Mouse (Mus musculus) hindbrain, embryonic 11.5 days (tissue): Measurements from ENCODE around the gene Ptpn7. TPM values are rescaled to one million over a fixed set of nuclear protein-coding genes. Genes with fewer than 3 reads are reported as not detected.
A peak's percentile ranks its signal among the peaks of the same experiment; 100 is the strongest.
"Not testable (repeated sequence)": the region's sequence is repeated elsewhere in the genome, so short reads cannot be mapped to it uniquely, and the experiment has no call there.

Experiments
- ATAC-seq: fragments of 200-750 bp; cut with Nextera tagmentation; 2 replicates; pipeline ENCODE4 v1.8.0; 2017; ENCODE audit warnings: mild to moderate bottlenecking, moderate TSS enrichment, moderate library complexity; ENCODE audit not compliant: low FRiP score
- DNase-seq: peaks from one replicate; pipeline ENCODE4 v3.0.0-alpha.2; 2015; ENCODE audit warnings: low spot score
- H3K27ac ChIP-seq: fragments of 300-500 bp; sonication (generic); 2 replicates; pipeline ENCODE4 v1.5.1; 2014; ENCODE audit warnings: mild to moderate bottlenecking, low read depth, low read length
- H3K27me3 ChIP-seq: fragments of 300-500 bp; sonication (generic); 2 replicates; pipeline ENCODE4 v1.6.1; 2014; ENCODE audit warnings: mild to moderate bottlenecking, low read length, moderate library complexity, mixed read lengths; ENCODE audit not compliant: control insufficient read depth, insufficient read depth
- H3K36me3 ChIP-seq: fragments of 300-500 bp; sonication (generic); 2 replicates; pipeline ENCODE4 v1.6.1; 2014; ENCODE audit warnings: mild to moderate bottlenecking, low read length, moderate library complexity, mixed read lengths; ENCODE audit not compliant: control insufficient read depth, insufficient read depth
- H3K4me1 ChIP-seq: fragments of 300-500 bp; sonication (generic); replicated peaks from 2 replicates; pipeline ENCODE4 v1.6.1; 2014; ENCODE audit warnings: low read length, mixed read lengths; ENCODE audit not compliant: control insufficient read depth, insufficient read depth
- H3K4me2 ChIP-seq: fragments of 300-500 bp; sonication (generic); replicated peaks from 2 replicates; pipeline ENCODE4 v1.6.1; 2014; ENCODE audit warnings: mild to moderate bottlenecking, low read depth, low read length
- H3K4me3 ChIP-seq: fragments of 300-500 bp; sonication (generic); 2 replicates; pipeline ENCODE4 v1.5.1; 2014; ENCODE audit warnings: low read depth, low read length
- H3K9ac ChIP-seq: fragments of 300-500 bp; sonication (generic); 2 replicates; pipeline ENCODE4 v1.6.1; 2014; ENCODE audit warnings: low read depth, low read length
- H3K9me3 ChIP-seq: fragments of 300-500 bp; sonication (generic); 2 replicates; pipeline ENCODE4 v1.6.1; 2016; ENCODE audit warnings: low read length; ENCODE audit not compliant: control insufficient read depth
- WGBS: fragments of 180-500 bp; shearing (Covaris S2); extraction: QIAGEN DNeasy Blood & Tissue Kit; methylation state at CpG from one replicate; pipeline ENCODE4 v1.1.7; 2014; 5-methylcytosine and 5-hydroxymethylcytosine counted together
- polyA plus RNA-seq: library from polyadenylated mRNA; unstranded; fragments of >200 nt; fragmentation: Nextera tagmentation; extraction: Ambion mirVana; gene quantifications from 2 replicates; pipeline ENCODE4 v1.2.1, GENCODE M21; 2014

The Ptpn7 gene
- polyA plus RNA-seq, 1 experiment from 2014 or later: 2.1 TPM

- Histone ChIP-seq H3K36me3 (no peaks in the 10 kb centered on the region), H3K9me3 (no peaks in the 10 kb centered on the region), H3K4me1 (no peaks in the 10 kb centered on the region), H3K27ac (no peak overlapping the region), H3K9ac (no peak overlapping the region), H3K4me3 (no peak overlapping the region), H3K27me3 (no peaks in the 10 kb centered on the region; the same call in 1 of the 2 replicates), H3K4me2 (no peak overlapping the region)
- no peak for DNase-seq
- 88% methylated on average over 11 of the region's 11 CpGs for WGBS
- no peak for ATAC-seq
These were observed 36.2 kb upstream of the Ptpn7 start for GRCm38 (mm10) chr1:135096312-135096711.

GRCm38 (mm10) chr1:135097441-135097840, 35.1 kb upstream of the Ptpn7 start:
- H3K27me3 ChIP-seq: no peaks in the 10 kb centered on the region; the same call in none of the 2 replicates
- H3K27ac ChIP-seq: no peak overlapping the region
- 91% methylated on average over 6 of the region's 6 CpGs for WGBS
- no peak overlapping the region for H3K9ac ChIP-seq
- ATAC-seq (no peak), DNase-seq (no peak)
- no peaks in the 10 kb centered on the region for H3K36me3 ChIP-seq
- H3K4me2 ChIP-seq: no peak overlapping the region
- H3K4me1 ChIP-seq: no peaks in the 10 kb centered on the region
- no peak overlapping the region for H3K4me3 ChIP-seq
- no peaks in the 10 kb centered on the region for H3K9me3 ChIP-seq

DNA sequence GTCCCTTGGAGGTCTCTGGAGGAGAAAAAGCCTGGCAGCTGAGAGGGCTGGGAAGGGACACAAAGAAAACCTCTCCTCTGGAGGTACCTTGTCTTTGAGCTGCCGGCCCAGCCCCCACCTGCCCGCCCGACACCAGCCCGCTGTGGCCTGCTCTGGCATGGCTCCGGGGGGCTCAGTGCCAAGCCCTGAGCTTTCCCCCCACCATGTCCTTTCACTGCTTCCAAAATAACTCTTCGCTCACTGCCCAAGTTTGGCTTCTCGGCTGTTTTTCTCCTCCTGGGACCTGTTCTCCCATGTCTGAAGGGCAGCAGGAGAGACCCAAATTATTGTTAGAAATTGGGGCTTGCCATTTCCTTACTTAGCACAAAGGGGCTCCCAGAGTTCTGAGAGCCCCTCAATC, 34.1 kb upstream of the Ptpn7 start:
- no peak for ATAC-seq
- Histone ChIP-seq H3K36me3 (no peaks in the 10 kb centered on the region), H3K4me3 (no peak overlapping the region), H3K4me2 (no peak overlapping the region), H3K9ac (no peak overlapping the region), H3K4me1 (no peaks in the 10 kb centered on the region), H3K9me3 (no peaks in the 10 kb centered on the region), H3K27me3 (peaks cover 4% of the 10 kb centered on the region), H3K27ac (no peak overlapping the region)
- WGBS: 87% methylated on average over 7 of the region's 7 CpGs
- no peak for DNase-seq

DNA sequence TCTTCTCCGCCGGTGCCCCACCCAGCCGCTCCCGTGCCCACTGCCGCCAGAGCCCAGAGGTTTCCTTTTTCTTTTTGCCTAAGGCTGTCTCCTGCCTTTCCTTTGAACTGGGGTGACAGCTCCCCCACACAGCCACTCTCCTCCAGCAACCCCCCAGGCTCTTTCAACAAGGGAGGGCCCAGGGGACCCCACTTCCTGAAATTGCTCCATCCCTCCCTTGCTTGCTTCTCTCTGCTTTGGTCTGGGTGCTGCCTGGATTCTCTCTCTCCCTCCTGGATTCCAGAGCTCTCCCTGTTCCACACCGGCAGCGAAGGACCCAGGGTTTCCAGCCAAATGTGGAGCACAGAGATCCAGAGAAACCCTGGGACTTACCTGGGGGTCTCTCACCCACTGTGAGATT, 32.1 kb upstream of the Ptpn7 start:
- no peak for DNase-seq
- Histone ChIP-seq H3K27me3 (peaks cover 24% of the 10 kb centered on the region), H3K9ac (no peak overlapping the region), H3K27ac (no peak overlapping the region), H3K9me3 (no peaks in the 10 kb centered on the region), H3K4me2 (no peak overlapping the region), H3K36me3 (no peaks in the 10 kb centered on the region), H3K4me3 (no peak overlapping the region), H3K4me1 (no peaks in the 10 kb centered on the region)
- WGBS: 49% methylated on average over 7 of the region's 7 CpGs
- ATAC-seq: no peak

DNA sequence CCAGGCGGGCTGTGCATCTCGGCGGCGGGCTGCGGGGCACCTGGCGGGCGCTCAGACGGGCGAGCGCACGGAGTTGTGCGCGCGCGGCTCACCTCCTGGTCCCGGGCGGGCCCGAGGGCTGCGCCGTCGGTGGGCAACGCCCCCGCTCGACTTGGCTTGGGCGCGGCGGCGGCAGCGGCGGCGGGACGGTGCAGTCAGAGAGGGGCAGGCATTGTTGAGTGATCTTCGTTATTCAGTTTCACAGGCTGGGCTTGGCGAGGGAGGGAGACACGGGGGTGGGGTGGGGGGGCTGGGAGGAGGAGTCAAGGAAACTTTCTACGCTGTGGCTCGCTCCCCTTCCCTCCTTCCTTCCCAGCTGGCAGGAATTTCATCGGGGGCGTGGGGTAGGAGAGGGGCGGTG, 27.4 kb upstream of the Ptpn7 start, which contains the start of gene Lgr6:
TSS of gene Lgr6 (minus strand) at position 153 of the 400 bp plus-strand sequence.
- no peaks in the 10 kb centered on the region for H3K4me1 ChIP-seq
- ATAC-seq (peak; percentile 22; the same call in 1 of the 2 replicates), DNase-seq (peak; percentile 50)
- H3K27me3 ChIP-seq: peaks cover 31% of the 10 kb centered on the region
- WGBS: 0% methylated on average over 38 of the region's 40 CpGs
- H3K4me2 ChIP-seq: peak within 1 kb of the TSS; percentile 53
- no peaks in the 10 kb centered on the region for H3K9me3 ChIP-seq
- no peak within 1 kb of the TSS for H3K9ac ChIP-seq
- no peaks in the 10 kb centered on the region for H3K36me3 ChIP-seq
- no peak within 1 kb of the TSS for H3K27ac ChIP-seq
- peak within 1 kb of the TSS; percentile 27 for H3K4me3 ChIP-seq

GRCm38 (mm10) chr1:135105951-135106350, 26.5 kb upstream of the Ptpn7 start:
- WGBS: 1% methylated on average over 8 of the region's 8 CpGs

GRCm38 (mm10) chr1:135108611-135109010, 23.9 kb upstream of the Ptpn7 start:
- no peaks in the 10 kb centered on the region for H3K36me3 ChIP-seq
- peak; percentile 61 for DNase-seq
- H3K4me2 ChIP-seq: no peak overlapping the region
- H3K27me3 ChIP-seq: peaks cover 26% of the 10 kb centered on the region
- H3K9ac ChIP-seq: no peak overlapping the region
- no peak for ATAC-seq
- H3K4me1 ChIP-seq: no peaks in the 10 kb centered on the region
- H3K27ac ChIP-seq: no peak overlapping the region
- H3K9me3 ChIP-seq: no peaks in the 10 kb centered on the region
- no peak overlapping the region for H3K4me3 ChIP-seq
- 34% methylated on average over 6 of the region's 6 CpGs for WGBS

More at GRCm38 (mm10) chr1:135105951-135106350, 26.5 kb upstream of the Ptpn7 start:
- H3K4me1 ChIP-seq: no peaks in the 10 kb centered on the region
- DNase-seq (peak; percentile 80), ATAC-seq (no peak)
- no peak overlapping the region for H3K4me2 ChIP-seq
- H3K27me3 ChIP-seq: peaks cover 31% of the 10 kb centered on the region
- H3K9ac ChIP-seq: no peak overlapping the region
- H3K4me3 ChIP-seq: no peak overlapping the region; the same call in 1 of the 2 replicates
- H3K27ac ChIP-seq: no peak overlapping the region
- no peaks in the 10 kb centered on the region for H3K36me3 ChIP-seq
- H3K9me3 ChIP-seq: no peaks in the 10 kb centered on the region

GRCm38 (mm10) chr1:135110075-135110474, 22.4 kb upstream of the Ptpn7 start:
- H3K9me3 ChIP-seq: no peaks in the 10 kb centered on the region
- H3K9ac ChIP-seq: no peak overlapping the region
- H3K27ac ChIP-seq: no peak overlapping the region
- no peak overlapping the region for H3K4me2 ChIP-seq
- H3K27me3 ChIP-seq: peaks cover 11% of the 10 kb centered on the region
- no peak for ATAC-seq
- H3K36me3 ChIP-seq: no peaks in the 10 kb centered on the region
- no peak overlapping the region for H3K4me3 ChIP-seq
- H3K4me1 ChIP-seq: no peaks in the 10 kb centered on the region
- WGBS: 21% methylated on average over 6 of the region's 6 CpGs
- DNase-seq: peak; percentile 88

DNA sequence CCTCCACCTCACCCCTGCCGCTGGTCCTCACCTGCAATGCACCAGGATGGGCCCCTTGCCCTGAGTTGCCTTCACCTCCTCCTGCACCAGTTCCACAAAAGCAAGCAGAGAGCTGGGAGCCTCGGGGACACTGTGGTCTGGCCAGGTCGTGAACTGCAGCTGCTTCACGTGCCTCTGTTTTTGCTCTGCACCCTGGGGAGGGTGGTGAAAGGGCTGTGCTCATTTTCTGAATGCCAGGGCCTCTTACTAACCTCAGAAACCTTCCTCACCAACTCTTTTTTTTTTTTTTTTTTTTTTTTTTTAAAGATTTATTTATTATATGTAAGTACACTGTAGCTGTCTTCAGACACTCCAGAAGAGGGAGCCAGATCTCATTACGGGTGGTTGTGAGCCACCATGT, 21.2 kb upstream of the Ptpn7 start:
- not testable (repeated sequence) for H3K4me2 ChIP-seq, H3K4me1 ChIP-seq, H3K27ac ChIP-seq, ATAC-seq, H3K4me3 ChIP-seq, H3K27me3 ChIP-seq, H3K36me3 ChIP-seq, DNase-seq, H3K9me3 ChIP-seq, H3K9ac ChIP-seq
- WGBS: 53% methylated on average over 4 of the region's 5 CpGs
